Mouse (Mus musculus): ENCODE results near the gene Zfp1.

The Zfp1 gene

GRCm38 (mm10) chr8:111676237-111676636 is 33.0 kb downstream of the Zfp1 start:
- DNase-seq (ENCODE audit: low read depth, low spot score) = no peak

- DNase-seq (ENCODE audit: low read depth, low spot score) = peak; percentile 56
These were observed 34.9 kb downstream of the Zfp1 start for GRCm38 (mm10) chr8:111678111-111678510.

- DNase-seq (ENCODE audit: low read depth, low spot score) = no peak
These were observed 35.6 kb downstream of the Zfp1 start for GRCm38 (mm10) chr8:111678848-111679247.

GRCm38 (mm10) chr8:111680423-111681028 is 37.3 kb downstream of the Zfp1 start:
- DNase-seq (ENCODE audit: low read depth, low spot score) = no peak

GRCm38 (mm10) chr8:111681153-111681552 is 38.0 kb downstream of the Zfp1 start:
- DNase-seq (ENCODE audit: low read depth, low spot score) = no peak

GRCm38 (mm10) chr8:111682521-111682920 is 39.3 kb downstream of the Zfp1 start:
- DNase-seq (ENCODE audit: low read depth, low spot score) = no peak

GRCm38 (mm10) chr8:111686881-111687280 is 43.7 kb downstream of the Zfp1 start:
- no peak for DNase-seq (ENCODE audit: low read depth, low spot score)

- no peak for DNase-seq (ENCODE audit: low read depth, low spot score)
These were observed 47.8 kb downstream of the Zfp1 start, which contains the start of gene Ctrb1 for GRCm38 (mm10) chr8:111690960-111691445. Ctrb1 (minus strand) TSS chr8:111691010.

GRCm38 (mm10) chr8:111693261-111693741 is 50.1 kb downstream of the Zfp1 start:
- no peak for DNase-seq (ENCODE audit: low read depth, low spot score)

GRCm38 (mm10) chr8:111695441-111695840 is 52.2 kb downstream of the Zfp1 start:
- no peak for DNase-seq (ENCODE audit: low read depth, low spot score)

GRCm38 (mm10) chr8:111697655-111698054 is 54.5 kb downstream of the Zfp1 start:
- DNase-seq (ENCODE audit: low read depth, low spot score) = no peak

- DNase-seq (ENCODE audit: low read depth, low spot score) = no peak
These were observed 55.8 kb downstream of the Zfp1 start for GRCm38 (mm10) chr8:111699035-111699434.

GRCm38 (mm10) chr8:111700201-111700600 is 57.0 kb downstream of the Zfp1 start:
- no peak for DNase-seq (ENCODE audit: low read depth, low spot score)

GRCm38 (mm10) chr8:111700740-111701139 is 57.5 kb downstream of the Zfp1 start:
- no peak for DNase-seq (ENCODE audit: low read depth, low spot score)

- no peak for DNase-seq (ENCODE audit: low read depth, low spot score)
These were observed 58.2 kb downstream of the Zfp1 start for GRCm38 (mm10) chr8:111701380-111701779.

- DNase-seq (ENCODE audit: low read depth, low spot score) = no peak
These were observed 61.4 kb downstream of the Zfp1 start for GRCm38 (mm10) chr8:111704585-111704984.

- no peak for DNase-seq (ENCODE audit: low read depth, low spot score)
These were observed 62.0 kb downstream of the Zfp1 start for GRCm38 (mm10) chr8:111705222-111705621.

GRCm38 (mm10) chr8:111705699-111706098 is 62.5 kb downstream of the Zfp1 start:
- no peak for DNase-seq (ENCODE audit: low read depth, low spot score)

- DNase-seq (ENCODE audit: low read depth, low spot score) = no peak
These were observed 65.1 kb downstream of the Zfp1 start for GRCm38 (mm10) chr8:111708265-111708664.

- DNase-seq (ENCODE audit: low read depth, low spot score) = no peak
These were observed 66.0 kb downstream of the Zfp1 start for GRCm38 (mm10) chr8:111709223-111709622.

GRCm38 (mm10) chr8:111710777-111711485 is 67.7 kb downstream of the Zfp1 start:
- DNase-seq (ENCODE audit: low read depth, low spot score) = no peak

- DNase-seq (ENCODE audit: low read depth, low spot score) = no peak
These were observed 68.9 kb downstream of the Zfp1 start for GRCm38 (mm10) chr8:111712135-111712534.

GRCm38 (mm10) chr8:111712588-111712987 is 69.4 kb downstream of the Zfp1 start:
- peak; percentile 61 for DNase-seq (ENCODE audit: low read depth, low spot score)
